Mouse (Mus musculus): ENCODE measurements at regions not wholly inside any gene's neighbourhood (a gene's known extent, or its start where the extent isn't known, plus 50 kb on each side); places are given as distances from the start of the nearest gene placed in this dataset.

DNA sequence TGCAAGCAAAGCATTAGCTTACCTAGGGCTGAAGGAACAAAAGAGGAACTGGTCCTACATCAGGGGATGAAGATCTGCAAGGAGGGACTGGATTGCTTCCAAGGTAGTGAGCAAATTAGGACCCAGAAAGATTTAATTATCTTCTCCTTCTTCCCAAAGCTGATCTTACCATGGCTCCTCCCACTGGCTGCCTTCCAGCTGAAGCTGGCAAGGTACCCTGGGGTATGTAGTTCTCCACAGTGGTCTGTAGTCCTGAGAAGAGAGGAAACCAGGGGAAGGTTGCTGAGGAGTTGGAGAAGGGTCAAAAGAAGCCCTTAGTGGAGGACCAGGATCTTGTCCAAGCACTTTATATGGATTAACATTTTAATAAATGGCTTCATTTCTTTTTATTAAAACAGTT lies 1764.8 kb upstream of the 5930422O12Rik start:
- H3K4me1 ChIP-seq (ENCODE audit: insufficient read depth): no peaks in the 10 kb centered on the region
- no peak overlapping the region for H3K9ac ChIP-seq (replicated peaks)
- ATAC-seq (no peak), DNase-seq (no peak)
- no peak overlapping the region for H3K4me3 ChIP-seq (ENCODE audit: low read depth, low read length)
- H3K27ac ChIP-seq (ENCODE audit: low read depth): no peak overlapping the region
- no peaks in the 10 kb centered on the region for H3K27me3 ChIP-seq (ENCODE audit: insufficient read depth, low read length)
- TF ChIP-seq EP300 (IDR thresholded peaks at IDR 0.05; ENCODE audit: low read depth) (no peak), CTCF (IDR thresholded peaks at IDR 0.05; ENCODE audit: low read depth) (no peak)
- H3K9me3 ChIP-seq (ENCODE audit: low read length): no peaks in the 10 kb centered on the region
- H3K36me3 ChIP-seq (replicated peaks; ENCODE audit: insufficient read depth, low read length): no peaks in the 10 kb centered on the region
- H3K4me2 ChIP-seq (ENCODE audit: low read depth, low read length): no peak overlapping the region

DNA sequence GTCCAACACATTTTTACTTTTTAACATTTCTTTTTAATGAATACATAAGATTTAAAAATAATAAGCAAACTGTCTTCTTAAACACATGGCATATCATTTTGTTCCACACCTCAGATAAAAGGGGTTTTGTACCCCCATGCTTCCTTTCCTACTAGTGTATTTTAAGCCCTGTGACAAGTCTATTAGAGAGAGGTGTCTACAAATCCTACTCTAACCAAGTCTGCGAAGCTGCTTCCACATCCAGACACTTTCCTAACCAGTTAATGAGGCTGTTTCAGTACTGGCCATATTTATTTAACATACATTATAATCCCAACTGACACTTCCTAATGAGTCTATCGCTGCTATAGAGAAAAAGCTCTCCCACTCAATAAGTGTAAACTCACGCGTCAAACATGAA lies 1763.0 kb upstream of the 5930422O12Rik start:
- no peaks in the 10 kb centered on the region for H3K36me3 ChIP-seq (replicated peaks; ENCODE audit: insufficient read depth, low read length)
- no peak overlapping the region for H3K4me2 ChIP-seq (ENCODE audit: low read depth, low read length)
- H3K4me1 ChIP-seq (ENCODE audit: insufficient read depth): no peaks in the 10 kb centered on the region
- no peak overlapping the region for H3K9ac ChIP-seq (replicated peaks)
- no peak overlapping the region for H3K27ac ChIP-seq (ENCODE audit: low read depth)
- DNase-seq: no peak
- no peaks in the 10 kb centered on the region for H3K27me3 ChIP-seq (ENCODE audit: insufficient read depth, low read length)
- ATAC-seq: no peak
- no peak overlapping the region for H3K4me3 ChIP-seq (ENCODE audit: low read depth, low read length)
- no peaks in the 10 kb centered on the region for H3K9me3 ChIP-seq (ENCODE audit: low read length)
- TF ChIP-seq CTCF (IDR thresholded peaks at IDR 0.05; ENCODE audit: low read depth): no peak
- TF ChIP-seq EP300 (IDR thresholded peaks at IDR 0.05; ENCODE audit: low read depth): no peak
- WGBS (ENCODE audit: insufficient replicate concordance): 78% methylated on average over 4 of the region's 4 CpGs

DNA sequence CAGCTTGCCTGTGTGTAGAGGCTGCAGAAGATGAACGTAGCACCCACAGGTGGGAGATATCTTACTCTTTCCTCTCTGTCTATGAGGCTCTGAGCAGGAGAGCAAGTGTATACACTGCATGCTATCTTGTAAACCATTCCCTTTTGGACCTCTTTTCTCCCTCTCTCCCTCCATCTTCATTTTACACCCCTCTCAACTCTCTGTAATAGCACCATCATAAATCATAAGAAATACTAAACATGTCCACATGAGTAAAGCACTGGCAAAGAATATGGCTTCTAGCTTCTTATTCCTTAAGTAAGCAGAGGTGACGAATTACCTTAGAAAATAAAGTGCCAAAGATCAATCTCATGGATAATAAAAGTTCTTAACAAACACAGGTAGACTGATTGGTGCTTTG lies 1724.3 kb upstream of the 5930422O12Rik start:
- H3K9ac ChIP-seq (replicated peaks): no peak overlapping the region

DNA sequence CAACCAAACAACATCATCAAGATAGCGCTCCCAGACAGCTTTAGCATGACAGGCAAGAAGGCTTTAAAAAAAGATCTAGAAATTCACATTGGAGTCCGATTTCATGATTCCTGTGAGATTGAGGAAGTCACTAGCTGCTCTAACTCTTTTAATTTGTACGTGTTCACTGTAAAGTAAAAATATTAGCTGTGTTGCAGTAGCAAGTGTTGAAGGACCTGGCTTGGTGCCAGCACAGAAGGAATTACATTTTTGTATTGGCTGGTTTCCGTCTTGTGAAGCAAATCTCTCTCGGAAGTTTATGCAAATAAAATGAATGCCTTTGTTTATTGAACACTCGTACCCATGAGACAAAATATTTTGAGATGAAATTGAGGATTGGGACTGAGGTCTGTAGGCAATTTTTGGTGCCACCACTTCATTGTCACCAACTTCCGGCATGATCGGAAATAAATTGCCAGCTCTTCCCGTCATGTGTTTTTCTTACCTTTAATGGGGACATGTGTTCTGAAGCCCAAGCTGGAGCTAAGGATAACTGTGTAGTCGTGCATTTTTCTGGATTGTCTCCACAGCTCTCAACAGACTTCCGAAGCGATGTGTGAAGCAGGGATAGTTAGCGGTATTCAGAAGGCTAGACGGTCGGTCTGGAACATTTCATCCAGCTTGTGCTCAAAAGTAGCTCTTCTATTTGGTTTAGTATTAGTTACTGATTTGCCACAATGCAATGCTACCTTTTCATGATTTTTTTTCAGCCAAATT lies 1715.0 kb upstream of the 5930422O12Rik start:
- H3K27ac ChIP-seq (ENCODE audit: low read depth): no peak overlapping the region
- TF ChIP-seq EP300 (IDR thresholded peaks at IDR 0.05; ENCODE audit: low read depth): no peak
- no peak for TF ChIP-seq CTCF (IDR thresholded peaks at IDR 0.05; ENCODE audit: low read depth)
- no peak for DNase-seq
- H3K9ac ChIP-seq (replicated peaks): no peak overlapping the region
- no peaks in the 10 kb centered on the region for H3K36me3 ChIP-seq (replicated peaks; ENCODE audit: insufficient read depth, low read length)
- 75% methylated on average over 15 of the region's 15 CpGs for WGBS (ENCODE audit: insufficient replicate concordance)
- no peaks in the 10 kb centered on the region for H3K27me3 ChIP-seq (ENCODE audit: insufficient read depth, low read length)
- ATAC-seq: no peak
- no peaks in the 10 kb centered on the region; the same call in 1 of the 2 replicates for H3K4me1 ChIP-seq (ENCODE audit: insufficient read depth)
- H3K4me2 ChIP-seq (ENCODE audit: low read depth, low read length): no peak overlapping the region
- no peak overlapping the region for H3K4me3 ChIP-seq (ENCODE audit: low read depth, low read length)
- no peaks in the 10 kb centered on the region for H3K9me3 ChIP-seq (ENCODE audit: low read length)

More for the DNA sequence above, 1724.3 kb upstream of the 5930422O12Rik start:
- Histone ChIP-seq H3K9me3 (ENCODE audit: low read length) (no peaks in the 10 kb centered on the region), H3K27me3 (ENCODE audit: insufficient read depth, low read length) (no peaks in the 10 kb centered on the region), H3K4me1 (ENCODE audit: insufficient read depth) (no peaks in the 10 kb centered on the region), H3K4me2 (ENCODE audit: low read depth, low read length) (no peak overlapping the region), H3K4me3 (ENCODE audit: low read depth, low read length) (no peak overlapping the region), H3K27ac (ENCODE audit: low read depth) (no peak overlapping the region), H3K36me3 (replicated peaks; ENCODE audit: insufficient read depth, low read length) (no peaks in the 10 kb centered on the region)
- no peak for TF ChIP-seq CTCF (IDR thresholded peaks at IDR 0.05; ENCODE audit: low read depth)
- TF ChIP-seq EP300 (IDR thresholded peaks at IDR 0.05; ENCODE audit: low read depth): no peak
- ATAC-seq (no peak), DNase-seq (no peak)
- 67% methylated on average over 2 of the region's 2 CpGs for WGBS (ENCODE audit: insufficient replicate concordance)

DNA sequence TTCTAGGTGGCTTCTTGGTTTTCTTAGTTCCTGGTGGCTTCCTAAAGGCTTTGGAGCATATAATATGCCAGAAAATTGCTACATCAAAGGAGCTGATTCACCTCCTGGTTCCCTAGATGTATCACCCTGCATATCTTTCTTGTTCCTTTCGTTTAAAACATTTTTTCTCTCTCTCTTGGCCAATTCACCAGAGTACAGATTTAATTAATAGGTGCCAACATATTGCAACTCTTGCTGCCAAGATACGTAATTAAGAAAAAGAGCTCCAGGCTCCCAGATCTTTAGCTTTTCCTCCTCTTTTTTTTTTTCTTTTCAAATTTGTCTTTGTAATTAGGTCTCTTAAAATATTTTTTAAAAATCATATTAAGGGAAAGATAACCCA lies 1714.4 kb upstream of the 5930422O12Rik start:
- Histone ChIP-seq H3K9me3 (ENCODE audit: low read length) (no peaks in the 10 kb centered on the region), H3K9ac (replicated peaks) (no peak overlapping the region), H3K4me1 (ENCODE audit: insufficient read depth) (peaks cover 2% of the 10 kb centered on the region; the same call in 1 of the 2 replicates), H3K4me2 (ENCODE audit: low read depth, low read length) (no peak overlapping the region), H3K36me3 (replicated peaks; ENCODE audit: insufficient read depth, low read length) (no peaks in the 10 kb centered on the region), H3K4me3 (ENCODE audit: low read depth, low read length) (no peak overlapping the region), H3K27me3 (ENCODE audit: insufficient read depth, low read length) (no peaks in the 10 kb centered on the region), H3K27ac (ENCODE audit: low read depth) (no peak overlapping the region)
- TF ChIP-seq CTCF (IDR thresholded peaks at IDR 0.05; ENCODE audit: low read depth) (no peak), EP300 (IDR thresholded peaks at IDR 0.05; ENCODE audit: low read depth) (no peak)
- DNase-seq: no peak
- no peak for ATAC-seq
- 70% methylated on average over 2 of the region's 2 CpGs for WGBS (ENCODE audit: insufficient replicate concordance)

DNA sequence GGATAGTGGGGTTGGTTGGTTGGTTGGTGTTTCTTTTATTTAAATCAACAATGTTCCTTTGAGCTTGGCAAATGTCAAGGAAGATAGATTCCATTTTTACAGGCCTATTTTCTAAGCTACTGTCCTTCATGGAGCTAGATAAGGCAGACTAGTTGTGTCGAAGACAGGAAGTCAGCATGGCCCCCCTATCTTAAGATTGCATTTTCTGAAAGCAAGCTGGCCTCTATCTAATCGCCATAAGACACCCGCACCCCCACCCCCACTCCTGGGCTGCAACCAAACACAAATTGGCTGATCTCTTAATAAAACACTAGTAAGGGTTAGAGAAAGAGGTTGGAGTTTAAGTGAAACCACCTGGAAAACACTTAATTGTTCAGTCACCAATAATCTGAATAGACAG lies 1708.5 kb upstream of the 5930422O12Rik start:
- H3K4me2 ChIP-seq (ENCODE audit: low read depth, low read length): peak overlapping the region; percentile 15
- no peaks in the 10 kb centered on the region for H3K27me3 ChIP-seq (ENCODE audit: insufficient read depth, low read length)
- peak; percentile 44 for DNase-seq
- no peaks in the 10 kb centered on the region for H3K36me3 ChIP-seq (replicated peaks; ENCODE audit: insufficient read depth, low read length)
- WGBS (ENCODE audit: insufficient replicate concordance): 35% methylated on average over 3 of the region's 3 CpGs
- H3K9ac ChIP-seq (replicated peaks): no peak overlapping the region
- ATAC-seq: peak; percentile 89
- H3K9me3 ChIP-seq (ENCODE audit: low read length): no peaks in the 10 kb centered on the region
- H3K27ac ChIP-seq (ENCODE audit: low read depth): peak overlapping the region; percentile 18; the same call in 1 of the 2 replicates
- peaks cover 5% of the 10 kb centered on the region for H3K4me1 ChIP-seq (ENCODE audit: insufficient read depth)
- H3K4me3 ChIP-seq (ENCODE audit: low read depth, low read length): no peak overlapping the region
- no peak for TF ChIP-seq CTCF (IDR thresholded peaks at IDR 0.05; ENCODE audit: low read depth)
- peak; percentile 85 for TF ChIP-seq EP300 (IDR thresholded peaks at IDR 0.05; ENCODE audit: low read depth)

Measured in liver, postnatal 0 days (tissue).